Mouse (Mus musculus): Measurements from ENCODE around the gene Polr1a.

- no peak for TF ChIP-seq CTCF (IDR thresholded peaks at IDR 0.05; ENCODE audit: insufficient read depth, low read depth, low read length)
- TF ChIP-seq POLR2A (IDR thresholded peaks at IDR 0.05; ENCODE audit: insufficient read depth, low read depth, low read length): no peak
These were observed 100.6 kb downstream of the Polr1a start for GRCm38 (mm10) chr6:72009454-72009853.
